ENCODE assay signal across 10 mouse cellular contexts in genomic region chr2:152639406-152640113, GRCm38 (mm10). TPM values are rescaled to one million over a fixed set of nuclear protein-coding genes. Genes with fewer than 3 reads are reported as not detected.
A peak's percentile ranks its signal among the peaks of the same experiment; 100 is the strongest.
DNase-seq lines count a peak whose midpoint lies in the region; ATAC-seq and TF ChIP-seq lines count a peak whose summit lies in the region.
"Had no signal": no experiment of that assay in that cellular context is flagged by ENCODE, and none has a peak within 500 bp of the region (broad histone marks: within the 10 kb centered on the region; RNA-seq: fewer than 3 reads in every experiment).

No protein-coding gene starts in this region.

- ATAC-seq in lung, embryonic 16.5 days (ENCODE audit: low read depth) = peak; percentile 4; the same call in 1 of the 2 replicates

- no peaks in the 10 kb centered on the region for H3K9me3 ChIP-seq in lung, embryonic 16.5 days (ENCODE audit: control insufficient read depth, low read length)

- TF ChIP-seq POLR2A in thymus, adult 2 months (IDR thresholded peaks at IDR 0.05; ENCODE audit: control insufficient read depth, extremely low read depth, insufficient read depth, low read length, poor library complexity) = no peak

- peak overlapping the region; percentile 41 for H3K27ac ChIP-seq in lung, embryonic 16.5 days (ENCODE audit: low read length)
- no peak overlapping the region for H3K27ac ChIP-seq in thymus, adult 2 months (ENCODE audit: control insufficient read depth, insufficient read depth, low read length)

- peaks cover under 1% of the 10 kb centered on the region; the same call in 1 of the 2 replicates for H3K27me3 ChIP-seq in lung, embryonic 16.5 days (ENCODE audit: control insufficient read depth, insufficient read depth, low read depth, low read length)
- H3K27me3 ChIP-seq in thymus, adult 2 months (ENCODE audit: control insufficient read depth, insufficient read depth, low read length) = no peaks in the 10 kb centered on the region

- H3K9ac ChIP-seq in lung, embryonic 16.5 days (ENCODE audit: low read length) = peak overlapping the region; percentile 13; the same call in 1 of the 2 replicates

- intact Hi-C loops in gastrocnemius, postnatal 14 days (cut with DNase I; ENCODE audit: low total_unique reads) = no loop called here
- intact Hi-C loops in heart, postnatal 10 days (cut with DNase I) = no loop called here

- H3K4me2 ChIP-seq in lung, embryonic 16.5 days (ENCODE audit: low read depth, low read length) = no peak overlapping the region

- 22% methylated on average over 11 of the region's 11 CpGs for WGBS in lung, embryonic 16.5 days
- WGBS in thymus, adult 2 months = 80% methylated on average over 11 of the region's 11 CpGs

- no peaks in the 10 kb centered on the region for H3K36me3 ChIP-seq in lung, embryonic 16.5 days (ENCODE audit: control insufficient read depth, insufficient read depth, low read length)
- no peaks in the 10 kb centered on the region for H3K36me3 ChIP-seq in thymus, adult 2 months (ENCODE audit: control insufficient read depth, insufficient read depth, low read length)

- peaks cover 15% of the 10 kb centered on the region for H3K4me1 ChIP-seq in lung, embryonic 16.5 days (replicated peaks; ENCODE audit: control insufficient read depth, insufficient read depth, low read length)
- no peaks in the 10 kb centered on the region for H3K4me1 ChIP-seq in thymus, adult 2 months (replicated peaks; ENCODE audit: control insufficient read depth, insufficient read depth, low read length)

- no peak for TF ChIP-seq CTCF in thymus, adult 2 months (IDR thresholded peaks at IDR 0.05; ENCODE audit: borderline replicate concordance, control insufficient read depth, extremely low read depth, insufficient read depth, low read length, poor library complexity)

- peak; percentile 46 for DNase-seq in gastrocnemius, postnatal 14 days
- no peak for DNase-seq in gastrocnemius, adult 18-20 months (ENCODE audit: low spot score)
- DNase-seq in embryo, embryonic 10.5 days (ENCODE audit: low spot score) = peak; percentile 50
- peak; percentile 71 to 75 for DNase-seq in heart, postnatal 10 days
- no peak for DNase-seq in cerebellum, adult 8-10 months
- no peak for DNase-seq in thymus, adult 2 months
- no peak for DNase-seq in right cerebral cortex, adult 18-20 months
- DNase-seq: right cerebral cortex, postnatal 25 days had no signal

- H3K4me3 ChIP-seq in lung, embryonic 16.5 days (ENCODE audit: low read length) = no peak overlapping the region
- H3K4me3 ChIP-seq in thymus, adult 2 months (ENCODE audit: control insufficient read depth, insufficient read depth, low read length) = no peak overlapping the region

RNA-seq across cellular contexts. Expression of gene Rem1, which starts 12.8 kb away (rescaled TPM):
- total RNA-seq in gastrocnemius, postnatal 14 days (2021) = 1 to 10 TPM; 5.2 to 7.3 TPM
- 1 to 10 TPM; 1.6 to 3.3 TPM for total RNA-seq in gastrocnemius, adult 18-20 months (2021)
- total RNA-seq in heart, postnatal 10 days (2021) = 10 to 100 TPM; 12.9 to 15.3 TPM
- polyA plus RNA-seq in lung, embryonic 16.5 days (2015; fragmentation: Nextera tagmentation; extraction: Ambion mirVana) = 8.4 and 8.6 TPM in 2 replicates
- polyA plus RNA-seq in thymus, adult 2 months (2012; rRNA removed) = 2.9 and 3.3 TPM in 2 replicates

RNA-seq across cellular contexts. Expression of gene Defb25, which starts 16.7 kb away (rescaled TPM):
- 1 to 10 TPM; 1.3 to 1.4 TPM for total RNA-seq in gastrocnemius, postnatal 14 days (2021)
- total RNA-seq in gastrocnemius, adult 18-20 months (2021) = not detected
- total RNA-seq in heart, postnatal 10 days (2021) = not detected
- polyA plus RNA-seq in lung, embryonic 16.5 days (2015; fragmentation: Nextera tagmentation; extraction: Ambion mirVana) = 1.2 and 3.7 TPM in 2 replicates
- 1.7 and 2.0 TPM in 2 replicates for polyA plus RNA-seq in thymus, adult 2 months (2012; rRNA removed)
- total RNA-seq: left cerebral cortex, postnatal 36 days had no signal

RNA-seq across cellular contexts. Expression of gene H13, which starts 29.7 kb away (rescaled TPM):
- total RNA-seq in gastrocnemius, postnatal 14 days (2021) = 10 to 100 TPM; 45.8 to 49.1 TPM
- 10 to 100 TPM; 29.5 to 30.8 TPM for total RNA-seq in gastrocnemius, adult 18-20 months (2021)
- 10 to 100 TPM; 47.6 to 51.4 TPM for total RNA-seq in heart, postnatal 10 days (2021)
- polyA plus RNA-seq in lung, embryonic 16.5 days (2015; fragmentation: Nextera tagmentation; extraction: Ambion mirVana) = 96.3 and 98.8 TPM in 2 replicates
- 270 and 324 TPM in 2 replicates for polyA plus RNA-seq in thymus, adult 2 months (2012; rRNA removed)

RNA-seq across cellular contexts. Expression of gene Defb36, which starts 35.4 kb away (rescaled TPM):
- not detected for total RNA-seq in gastrocnemius, postnatal 14 days (2021)
- total RNA-seq in gastrocnemius, adult 18-20 months (2021) = not detected
- not detected for total RNA-seq in heart, postnatal 10 days (2021)
- polyA plus RNA-seq in lung, embryonic 16.5 days (2015; fragmentation: Nextera tagmentation; extraction: Ambion mirVana) = not detected in 2 replicates
- not detected in 2 replicates for polyA plus RNA-seq in thymus, adult 2 months (2012; rRNA removed)
- total RNA-seq: left cerebral cortex, postnatal 36 days had no signal

RNA-seq across cellular contexts. Expression of gene Defb45, which starts 40.4 kb away (rescaled TPM):
- not detected for total RNA-seq in gastrocnemius, postnatal 14 days (2021)
- total RNA-seq in gastrocnemius, adult 18-20 months (2021) = not detected
- not detected for total RNA-seq in heart, postnatal 10 days (2021)
- polyA plus RNA-seq in lung, embryonic 16.5 days (2015; fragmentation: Nextera tagmentation; extraction: Ambion mirVana) = not detected in 2 replicates
- not detected in 2 replicates for polyA plus RNA-seq in thymus, adult 2 months (2012; rRNA removed)
- total RNA-seq: left cerebral cortex, postnatal 36 days had no signal

Comparison
In these comparisons a context has a peak if more than half of its experiments do, and no peak if none do; other contexts are left out.
1. DNase-seq: peak in gastrocnemius, postnatal 14 days (single experiment), embryo, embryonic 10.5 days (single experiment) and heart, postnatal 10 days (2 of 2); none in gastrocnemius, adult 18-20 months (single experiment), cerebellum, adult 8-10 months (single experiment), thymus, adult 2 months (single experiment) and right cerebral cortex, adult 18-20 months (single experiment).